Mouse (Mus musculus) midbrain, embryonic 14.5 days (tissue): ENCODE measurements at regions not wholly inside any gene's neighbourhood (a gene's known extent, or its start where the extent isn't known, plus 50 kb on each side); places are given as distances from the start of the nearest gene placed in this dataset.

Source experiments
- ATAC-seq: fragments of 200-750 bp; cut with Nextera tagmentation; 2 replicates; pipeline ENCODE4 v1.8.0; 2017; ENCODE audit warnings: moderate number of reproducible peaks, moderate library complexity; ENCODE audit not compliant: low FRiP score, low TSS enrichment
- DNase-seq: peaks from one replicate; pipeline ENCODE4 v3.0.0-alpha.2; 2015
- H3K27ac ChIP-seq: fragments of 300-500 bp; sonication (generic); replicated peaks from 2 replicates; pipeline ENCODE4 v1.5.1; 2014; ENCODE audit warnings: mild to moderate bottlenecking, low read depth, low read length, moderate library complexity
- H3K27me3 ChIP-seq: fragments of 300-500 bp; sonication (generic); 2 replicates; pipeline ENCODE4 v1.6.1; 2014; ENCODE audit warnings: low read length, control low read depth, mixed read lengths; ENCODE audit not compliant: control insufficient read depth, insufficient read depth
- H3K36me3 ChIP-seq: fragments of 300-500 bp; sonication (generic); 2 replicates; pipeline ENCODE4 v1.6.1; 2014; ENCODE audit warnings: low read length, control low read depth; ENCODE audit not compliant: control insufficient read depth, insufficient read depth
- H3K4me1 ChIP-seq: fragments of 300-500 bp; sonication (generic); 2 replicates; pipeline ENCODE4 v1.6.1; 2014; ENCODE audit warnings: mild to moderate bottlenecking, antibody characterized with exemption, low read length, control low read depth; ENCODE audit not compliant: control insufficient read depth, insufficient read depth
- H3K4me2 ChIP-seq: fragments of 300-500 bp; sonication (generic); 2 replicates; pipeline ENCODE4 v1.6.1; 2014; ENCODE audit warnings: mild to moderate bottlenecking, low read length, moderate library complexity
- H3K4me3 ChIP-seq: fragments of 300-500 bp; sonication (generic); replicated peaks from 2 replicates; pipeline ENCODE4 v1.5.1; 2014; ENCODE audit warnings: low read depth, low read length
- H3K9ac ChIP-seq: fragments of 300-500 bp; sonication (generic); replicated peaks from 2 replicates; pipeline ENCODE4 v1.6.1; 2014; ENCODE audit warnings: mild to moderate bottlenecking, low read length, moderate library complexity
- H3K9me3 ChIP-seq: fragments of 300-500 bp; sonication (generic); 2 replicates; pipeline ENCODE4 v1.6.1; 2016; ENCODE audit warnings: low read length, control low read depth, mixed read lengths; ENCODE audit not compliant: control insufficient read depth
- WGBS: fragments of 180-500 bp; shearing (Covaris S2); extraction: QIAGEN DNeasy Blood & Tissue Kit; methylation state at CpG from one replicate; pipeline ENCODE4 v1.1.7; 2014; 5-methylcytosine and 5-hydroxymethylcytosine counted together

- 74% methylated on average over 2 of the region's 2 CpGs for WGBS
- no peaks in the 10 kb centered on the region for H3K27me3 ChIP-seq
- ATAC-seq (no peak), DNase-seq (no peak)
- no peak overlapping the region for H3K9ac ChIP-seq
- H3K4me1 ChIP-seq = no peaks in the 10 kb centered on the region
- no peak overlapping the region for H3K4me3 ChIP-seq
- no peaks in the 10 kb centered on the region for H3K36me3 ChIP-seq
- H3K9me3 ChIP-seq = no peaks in the 10 kb centered on the region
- H3K4me2 ChIP-seq = no peak overlapping the region
- H3K27ac ChIP-seq = no peak overlapping the region
These were observed 92.6 kb upstream of the Il6 start for GRCm38 (mm10) chr5:29920295-29920694.

GRCm38 (mm10) chr5:29925527-29925926 is 87.4 kb upstream of the Il6 start:
- H3K9ac ChIP-seq = no peak overlapping the region
- H3K9me3 ChIP-seq = no peaks in the 10 kb centered on the region
- no peak overlapping the region for H3K4me2 ChIP-seq
- H3K36me3 ChIP-seq = no peaks in the 10 kb centered on the region
- H3K4me1 ChIP-seq = no peaks in the 10 kb centered on the region
- no peak overlapping the region for H3K27ac ChIP-seq
- WGBS = 74% methylated on average over 2 of the region's 2 CpGs
- H3K4me3 ChIP-seq = no peak overlapping the region
- no peak for DNase-seq
- ATAC-seq = no peak
- H3K27me3 ChIP-seq = no peaks in the 10 kb centered on the region

- Histone ChIP-seq H3K9me3 (no peaks in the 10 kb centered on the region), H3K27ac (no peak overlapping the region), H3K27me3 (no peaks in the 10 kb centered on the region), H3K4me1 (no peaks in the 10 kb centered on the region), H3K4me3 (no peak overlapping the region), H3K9ac (no peak overlapping the region), H3K36me3 (no peaks in the 10 kb centered on the region), H3K4me2 (no peak overlapping the region)
- DNase-seq = no peak
- WGBS = 68% methylated on average over 1 of the region's 1 CpGs
- no peak for ATAC-seq
These were observed 85.3 kb upstream of the Il6 start for GRCm38 (mm10) chr5:29927594-29927993.

GRCm38 (mm10) chr5:29929381-29929780 is 83.5 kb upstream of the Il6 start:
- no peak overlapping the region for H3K27ac ChIP-seq
- no peak overlapping the region for H3K9ac ChIP-seq
- WGBS = 97% methylated on average over 2 of the region's 2 CpGs
- H3K27me3 ChIP-seq = no peaks in the 10 kb centered on the region
- no peak for DNase-seq
- no peak overlapping the region for H3K4me2 ChIP-seq
- ATAC-seq = no peak
- H3K4me3 ChIP-seq = no peak overlapping the region
- no peaks in the 10 kb centered on the region for H3K36me3 ChIP-seq
- no peaks in the 10 kb centered on the region for H3K9me3 ChIP-seq
- H3K4me1 ChIP-seq = no peaks in the 10 kb centered on the region

GRCm38 (mm10) chr5:29947225-29947624 is 65.7 kb upstream of the Il6 start:
- 60% methylated on average over 2 of the region's 2 CpGs for WGBS
- Histone ChIP-seq H3K9ac (no peak overlapping the region), H3K4me1 (no peaks in the 10 kb centered on the region), H3K36me3 (no peaks in the 10 kb centered on the region), H3K4me3 (no peak overlapping the region), H3K9me3 (no peaks in the 10 kb centered on the region), H3K27me3 (no peaks in the 10 kb centered on the region), H3K4me2 (no peak overlapping the region), H3K27ac (no peak overlapping the region)
- no peak for ATAC-seq
- no peak for DNase-seq

- Histone ChIP-seq H3K9me3 (no peaks in the 10 kb centered on the region), H3K4me1 (no peaks in the 10 kb centered on the region), H3K36me3 (no peaks in the 10 kb centered on the region), H3K27ac (no peak overlapping the region), H3K9ac (no peak overlapping the region), H3K27me3 (no peaks in the 10 kb centered on the region), H3K4me2 (no peak overlapping the region), H3K4me3 (no peak overlapping the region)
- no peak for DNase-seq
- WGBS = 74% methylated on average over 3 of the region's 3 CpGs
- no peak for ATAC-seq
These were observed 64.8 kb upstream of the Il6 start for GRCm38 (mm10) chr5:29948161-29948560.

GRCm38 (mm10) chr5:29950456-29951170 is 62.3 kb upstream of the Il6 start:
- no peak overlapping the region for H3K27ac ChIP-seq
- WGBS = 93% methylated on average over 5 of the region's 5 CpGs

GRCm38 (mm10) chr5:29951381-29952350 is 61.2 kb upstream of the Il6 start:
- 91% methylated on average over 7 of the region's 7 CpGs for WGBS
- DNase-seq (no peak), ATAC-seq (no peak)
- Histone ChIP-seq H3K4me3 (no peak overlapping the region), H3K9me3 (no peaks in the 10 kb centered on the region), H3K4me2 (no peak overlapping the region), H3K27ac (no peak overlapping the region), H3K4me1 (no peaks in the 10 kb centered on the region), H3K36me3 (no peaks in the 10 kb centered on the region), H3K9ac (no peak overlapping the region), H3K27me3 (no peaks in the 10 kb centered on the region)

More at GRCm38 (mm10) chr5:29950456-29951170, 62.3 kb upstream of the Il6 start:
- H3K36me3 ChIP-seq = no peaks in the 10 kb centered on the region
- ATAC-seq = no peak
- no peak for DNase-seq
- H3K4me3 ChIP-seq = no peak overlapping the region
- no peaks in the 10 kb centered on the region for H3K4me1 ChIP-seq
- H3K9me3 ChIP-seq = no peaks in the 10 kb centered on the region
- no peak overlapping the region for H3K4me2 ChIP-seq
- H3K9ac ChIP-seq = no peak overlapping the region
- no peaks in the 10 kb centered on the region for H3K27me3 ChIP-seq
